Mouse (Mus musculus): ENCODE data around the gene Lin7b.
A peak's percentile ranks its signal among the peaks of the same experiment; 100 is the strongest.

Gene Lin7b

GRCm38 (mm10) chr7:45353041-45353440 is 17.3 kb downstream of the Lin7b start:
- no peak for DNase-seq (ENCODE audit: low spot score)

GRCm38 (mm10) chr7:45346905-45347304 is 23.5 kb downstream of the Lin7b start:
- no peak for DNase-seq (ENCODE audit: low spot score)

- DNase-seq (ENCODE audit: low spot score): no peak
Observed at GRCm38 (mm10) chr7:45343543-45343942, 26.8 kb downstream of the Lin7b start.

GRCm38 (mm10) chr7:45342081-45342480 is 28.3 kb downstream of the Lin7b start:
- DNase-seq (ENCODE audit: low spot score): no peak

- peak; percentile 82 for DNase-seq (ENCODE audit: low spot score)
Observed at GRCm38 (mm10) chr7:45341303-45341702, 29.1 kb downstream of the Lin7b start.

GRCm38 (mm10) chr7:45340669-45341068 is 29.7 kb downstream of the Lin7b start:
- DNase-seq (ENCODE audit: low spot score): no peak

GRCm38 (mm10) chr7:45340066-45340442 is 30.3 kb downstream of the Lin7b start:
- no peak for DNase-seq (ENCODE audit: low spot score)

- DNase-seq (ENCODE audit: low spot score): no peak
Observed at GRCm38 (mm10) chr7:45339410-45340065, 30.8 kb downstream of the Lin7b start.

GRCm38 (mm10) chr7:45338161-45338911 is 32.0 kb downstream of the Lin7b start:
- DNase-seq (ENCODE audit: low spot score): no peak

GRCm38 (mm10) chr7:45337469-45337868 is 32.9 kb downstream of the Lin7b start:
- DNase-seq (ENCODE audit: low spot score): no peak

- no peak for DNase-seq (ENCODE audit: low spot score)
Observed at GRCm38 (mm10) chr7:45336319-45336718, 34.1 kb downstream of the Lin7b start.

GRCm38 (mm10) chr7:45335056-45335455 is 35.3 kb downstream of the Lin7b start, which contains the start of gene Hrc:
Gene Hrc (plus strand): TSS chr7:45335290.
- DNase-seq (ENCODE audit: low spot score): no peak

- no peak for DNase-seq (ENCODE audit: low spot score)
Observed at GRCm38 (mm10) chr7:45334605-45335004, 35.8 kb downstream of the Lin7b start.

GRCm38 (mm10) chr7:45333431-45333982 is 36.9 kb downstream of the Lin7b start, which contains the start of gene Trpm4:
Gene Trpm4 (minus strand): TSS chr7:45333780.
- DNase-seq (ENCODE audit: low spot score): no peak

- no peak for DNase-seq (ENCODE audit: low spot score)
Observed at GRCm38 (mm10) chr7:45332685-45333425, 37.5 kb downstream of the Lin7b start.

- DNase-seq (ENCODE audit: low spot score): no peak
Observed at GRCm38 (mm10) chr7:45331502-45331901, 38.9 kb downstream of the Lin7b start.

GRCm38 (mm10) chr7:45328841-45329475 is 41.4 kb downstream of the Lin7b start:
- no peak for DNase-seq (ENCODE audit: low spot score)

GRCm38 (mm10) chr7:45325800-45326199 is 44.6 kb downstream of the Lin7b start:
- no peak for DNase-seq (ENCODE audit: low spot score)

- DNase-seq (ENCODE audit: low spot score): no peak
Observed at GRCm38 (mm10) chr7:45323069-45323468, 47.3 kb downstream of the Lin7b start.

GRCm38 (mm10) chr7:45322245-45322644 is 48.1 kb downstream of the Lin7b start:
- DNase-seq (ENCODE audit: low spot score): no peak
